Mouse (Mus musculus) E14TG2a.4 (cell line): ENCODE measurements around the gene Fbn1.

Experiments used
- CTCF ChIP-seq: conservative IDR thresholded peaks from 2 replicates; pipeline ENCODE4 v1.5.1; 2014; ENCODE audit warnings: low read length
- NANOG ChIP-seq: IDR thresholded peaks from 2 replicates; pipeline ENCODE4 v1.6.1; 2014; ENCODE audit warnings: borderline replicate concordance, low read length, mixed read lengths
- POU5F1 ChIP-seq: IDR thresholded peaks from 2 replicates; pipeline ENCODE4 v1.6.1; 2014; ENCODE audit warnings: low read length, borderline replicate concordance

GRCm38 (mm10) chr2:125255886-125256285 lies 251.9 kb downstream of the Fbn1 start:
- TF ChIP-seq NANOG (no peak), CTCF (no peak), POU5F1 (no peak)
